Mouse (Mus musculus): ENCODE measurements around the gene Stpg3. TPM values are rescaled to one million over a fixed set of nuclear protein-coding genes. Genes with fewer than 3 reads are reported as not detected.

The Stpg3 gene
- polyA plus RNA-seq, 1 experiment from 2014 or later, result not detected

GRCm38 (mm10) chr2:25240310-25240709 lies 25.9 kb upstream of the Stpg3 start:
- ATAC-seq, result peak; percentile 6
- H3K36me3 ChIP-seq (ENCODE audit: control insufficient read depth, insufficient read depth, low read length), result peaks cover 7% of the 10 kb centered on the region
- H3K9me3 ChIP-seq (ENCODE audit: control insufficient read depth, low read length), result no peaks in the 10 kb centered on the region
- WGBS, result 49% methylated on average over 8 of the region's 8 CpGs
- peak overlapping the region; percentile 56 for H3K9ac ChIP-seq (ENCODE audit: low read depth, low read length)
- H3K4me1 ChIP-seq (ENCODE audit: control insufficient read depth, insufficient read depth, low read depth, low read length), result peaks cover 25% of the 10 kb centered on the region
- H3K27ac ChIP-seq (ENCODE audit: low read depth, low read length), result peak overlapping the region; percentile 44; the same call in 1 of the 2 replicates
- peaks cover 2% of the 10 kb centered on the region; the same call in 1 of the 2 replicates for H3K27me3 ChIP-seq (replicated peaks; ENCODE audit: control insufficient read depth, insufficient read depth, low read length)
- peak overlapping the region; percentile 87 for H3K4me2 ChIP-seq (ENCODE audit: low read length)
- peak overlapping the region; percentile 68 for H3K4me3 ChIP-seq (ENCODE audit: low read length)

DNA sequence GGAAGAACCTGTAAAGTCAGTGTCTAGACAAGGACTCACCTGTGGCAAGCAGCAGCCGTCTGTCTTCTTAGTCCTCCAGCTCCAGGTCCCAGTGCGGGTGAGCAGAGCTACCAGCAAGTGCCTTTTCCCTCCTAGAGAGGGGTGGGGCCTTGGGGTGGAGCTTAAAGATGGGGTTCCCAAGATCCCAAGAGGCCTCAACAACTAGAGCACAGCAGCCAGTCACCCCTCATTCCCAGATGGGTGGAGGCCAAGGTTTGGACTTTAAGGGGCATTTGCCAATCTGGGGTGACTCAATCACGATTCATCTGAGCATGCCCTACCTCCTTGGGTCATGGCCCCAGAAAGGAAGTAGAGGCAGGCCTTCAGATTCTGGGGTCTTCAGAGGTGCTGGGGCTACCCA lies 25.3 kb upstream of the Stpg3 start:
- Histone ChIP-seq H3K27ac (ENCODE audit: low read depth, low read length) (no peak overlapping the region), H3K9me3 (ENCODE audit: control insufficient read depth, low read length) (no peaks in the 10 kb centered on the region), H3K9ac (ENCODE audit: low read depth, low read length) (no peak overlapping the region), H3K4me3 (ENCODE audit: low read length) (no peak overlapping the region), H3K27me3 (replicated peaks; ENCODE audit: control insufficient read depth, insufficient read depth, low read length) (peaks cover 2% of the 10 kb centered on the region; the same call in 1 of the 2 replicates), H3K36me3 (ENCODE audit: control insufficient read depth, insufficient read depth, low read length) (peaks cover 5% of the 10 kb centered on the region; the same call in 1 of the 2 replicates), H3K4me1 (ENCODE audit: control insufficient read depth, insufficient read depth, low read depth, low read length) (peaks cover 25% of the 10 kb centered on the region), H3K4me2 (ENCODE audit: low read length) (no peak overlapping the region)
- WGBS, result 88% methylated on average over 3 of the region's 3 CpGs
- ATAC-seq, result no peak

GRCm38 (mm10) chr2:25238106-25238505 lies 23.7 kb upstream of the Stpg3 start:
- Histone ChIP-seq H3K36me3 (ENCODE audit: control insufficient read depth, insufficient read depth, low read length) (no peaks in the 10 kb centered on the region), H3K4me1 (ENCODE audit: control insufficient read depth, insufficient read depth, low read depth, low read length) (peaks cover 18% of the 10 kb centered on the region), H3K9ac (ENCODE audit: low read depth, low read length) (no peak overlapping the region), H3K27me3 (replicated peaks; ENCODE audit: control insufficient read depth, insufficient read depth, low read length) (peaks cover 2% of the 10 kb centered on the region; the same call in 1 of the 2 replicates), H3K4me2 (ENCODE audit: low read length) (no peak overlapping the region), H3K9me3 (ENCODE audit: control insufficient read depth, low read length) (no peaks in the 10 kb centered on the region), H3K27ac (ENCODE audit: low read depth, low read length) (no peak overlapping the region), H3K4me3 (ENCODE audit: low read length) (no peak overlapping the region)
- no peak for ATAC-seq

- no peaks in the 10 kb centered on the region for H3K36me3 ChIP-seq (ENCODE audit: control insufficient read depth, insufficient read depth, low read length)
- no peak for ATAC-seq
- H3K9me3 ChIP-seq (ENCODE audit: control insufficient read depth, low read length), result no peaks in the 10 kb centered on the region
- no peak overlapping the region for H3K4me3 ChIP-seq (ENCODE audit: low read length)
- no peak overlapping the region for H3K4me2 ChIP-seq (ENCODE audit: low read length)
- H3K27ac ChIP-seq (ENCODE audit: low read depth, low read length), result no peak overlapping the region
- H3K4me1 ChIP-seq (ENCODE audit: control insufficient read depth, insufficient read depth, low read depth, low read length), result peaks cover 12% of the 10 kb centered on the region
- WGBS, result 77% methylated on average over 4 of the region's 4 CpGs
- no peak overlapping the region for H3K9ac ChIP-seq (ENCODE audit: low read depth, low read length)
- peaks cover 4% of the 10 kb centered on the region; the same call in 1 of the 2 replicates for H3K27me3 ChIP-seq (replicated peaks; ENCODE audit: control insufficient read depth, insufficient read depth, low read length)
Observed at GRCm38 (mm10) chr2:25237522-25237921, 23.1 kb upstream of the Stpg3 start.

DNA sequence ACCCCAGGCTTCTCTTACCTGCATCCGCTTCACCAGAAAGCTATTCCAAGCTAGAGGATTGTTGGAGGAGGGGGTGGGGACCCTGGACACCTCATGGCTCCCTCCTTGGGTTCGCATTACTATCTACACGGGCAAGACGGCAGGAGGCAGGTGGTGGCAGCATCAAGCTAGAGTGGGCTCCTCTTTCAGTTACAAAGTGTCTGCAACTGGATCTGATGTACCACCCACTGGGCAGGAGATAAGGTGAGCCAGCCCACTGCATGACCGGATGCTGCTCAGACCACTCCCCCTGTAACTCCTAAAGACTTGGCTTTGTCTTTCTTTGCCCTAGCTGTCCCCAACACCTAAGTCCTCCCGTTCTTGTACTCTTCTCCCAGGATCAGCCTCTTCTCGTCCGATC lies 22.2 kb upstream of the Stpg3 start, which contains the start of gene Rnf224:
Gene Rnf224, minus strand, starts transcription at position 174 of the 400 bp plus-strand sequence.
- Histone ChIP-seq H3K27ac (ENCODE audit: low read depth, low read length) (no peak within 1 kb of the TSS), H3K9ac (ENCODE audit: low read depth, low read length) (no peak within 1 kb of the TSS), H3K4me2 (ENCODE audit: low read length) (no peak within 1 kb of the TSS), H3K4me1 (ENCODE audit: control insufficient read depth, insufficient read depth, low read depth, low read length) (peaks cover 10% of the 10 kb centered on the region), H3K27me3 (replicated peaks; ENCODE audit: control insufficient read depth, insufficient read depth, low read length) (peaks cover 4% of the 10 kb centered on the region; the same call in 1 of the 2 replicates), H3K4me3 (ENCODE audit: low read length) (no peak within 1 kb of the TSS), H3K36me3 (ENCODE audit: control insufficient read depth, insufficient read depth, low read length) (no peaks in the 10 kb centered on the region), H3K9me3 (ENCODE audit: control insufficient read depth, low read length) (no peaks in the 10 kb centered on the region)
- 37% methylated on average over 8 of the region's 8 CpGs for WGBS
- no peak for ATAC-seq

DNA sequence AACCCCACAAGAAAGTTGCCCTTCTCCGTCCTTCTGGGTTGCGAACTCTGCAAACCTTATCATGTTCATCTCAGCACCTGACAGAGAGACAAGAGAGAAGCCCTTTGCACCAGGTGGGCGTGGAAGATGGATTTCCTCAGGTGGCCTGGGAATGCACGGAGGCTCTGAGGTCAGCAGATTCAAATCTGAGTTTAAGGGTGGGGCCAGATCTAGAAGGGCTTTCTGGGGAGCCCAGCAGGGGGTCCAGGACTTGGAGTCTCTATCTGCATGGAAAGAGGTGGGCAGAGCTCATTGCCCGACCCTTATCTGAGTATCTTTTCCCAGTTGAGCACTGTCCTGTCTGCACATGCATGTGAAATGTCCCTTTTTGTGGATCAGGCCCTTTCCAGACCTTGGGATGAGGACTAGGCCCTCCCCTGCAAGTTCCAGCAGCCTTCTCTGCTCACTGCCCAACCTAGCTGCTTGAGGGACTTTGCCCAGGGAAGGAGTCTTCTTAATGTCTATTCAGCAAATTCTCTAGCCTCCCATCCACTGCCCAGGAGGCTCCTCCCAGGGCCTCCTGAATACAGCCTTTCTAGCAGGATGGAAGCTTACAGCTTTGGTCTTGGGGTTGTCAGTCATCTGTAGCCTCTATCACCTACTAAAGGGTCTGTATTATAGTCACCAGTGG lies 20.2 kb upstream of the Stpg3 start:
- no peak overlapping the region for H3K4me3 ChIP-seq (ENCODE audit: low read length)
- no peaks in the 10 kb centered on the region for H3K4me1 ChIP-seq (ENCODE audit: control insufficient read depth, insufficient read depth, low read depth, low read length)
- peaks cover 4% of the 10 kb centered on the region; the same call in 1 of the 2 replicates for H3K27me3 ChIP-seq (replicated peaks; ENCODE audit: control insufficient read depth, insufficient read depth, low read length)
- ATAC-seq, result no peak
- H3K9me3 ChIP-seq (ENCODE audit: control insufficient read depth, low read length), result no peaks in the 10 kb centered on the region
- no peak overlapping the region for H3K9ac ChIP-seq (ENCODE audit: low read depth, low read length)
- no peak overlapping the region for H3K27ac ChIP-seq (ENCODE audit: low read depth, low read length)
- no peaks in the 10 kb centered on the region for H3K36me3 ChIP-seq (ENCODE audit: control insufficient read depth, insufficient read depth, low read length)
- WGBS, result 78% methylated on average over 5 of the region's 5 CpGs
- no peak overlapping the region for H3K4me2 ChIP-seq (ENCODE audit: low read length)

DNA sequence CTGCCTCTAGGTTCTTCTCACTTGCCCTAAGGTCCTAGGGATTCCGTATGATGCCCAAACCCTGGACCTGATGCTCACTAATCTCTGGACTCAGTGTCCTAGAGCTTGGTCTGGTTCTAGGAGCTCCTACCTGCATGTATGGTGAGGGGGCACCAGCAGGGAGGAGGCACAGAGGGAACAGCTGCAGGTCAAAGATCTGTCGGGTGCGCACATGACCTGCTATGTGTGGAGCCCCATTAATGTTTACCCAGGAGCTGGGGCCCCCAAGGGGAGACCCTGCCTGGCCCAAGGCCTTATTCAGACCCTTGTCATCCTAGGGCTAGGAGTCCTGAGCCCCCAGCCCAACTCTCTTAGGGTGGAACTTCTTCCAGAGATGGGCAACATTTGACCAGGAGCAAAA lies 19.6 kb upstream of the Stpg3 start, which contains the start of gene Slc34a3:
Gene Slc34a3, minus strand, starts transcription at position 315 of the 400 bp plus-strand sequence.
- no peaks in the 10 kb centered on the region for H3K4me1 ChIP-seq (ENCODE audit: control insufficient read depth, insufficient read depth, low read depth, low read length)
- ATAC-seq, result no peak
- peaks cover 3% of the 10 kb centered on the region; the same call in 1 of the 2 replicates for H3K27me3 ChIP-seq (replicated peaks; ENCODE audit: control insufficient read depth, insufficient read depth, low read length)
- H3K4me2 ChIP-seq (ENCODE audit: low read length), result no peak within 1 kb of the TSS
- H3K4me3 ChIP-seq (ENCODE audit: low read length), result no peak within 1 kb of the TSS
- no peaks in the 10 kb centered on the region for H3K9me3 ChIP-seq (ENCODE audit: control insufficient read depth, low read length)
- no peaks in the 10 kb centered on the region for H3K36me3 ChIP-seq (ENCODE audit: control insufficient read depth, insufficient read depth, low read length)
- WGBS, result 88% methylated on average over 3 of the region's 3 CpGs
- no peak within 1 kb of the TSS for H3K9ac ChIP-seq (ENCODE audit: low read depth, low read length)
- no peak within 1 kb of the TSS for H3K27ac ChIP-seq (ENCODE audit: low read depth, low read length)

- 81% methylated on average over 4 of the region's 4 CpGs for WGBS
- Histone ChIP-seq H3K9me3 (ENCODE audit: control insufficient read depth, low read length) (no peaks in the 10 kb centered on the region), H3K4me2 (ENCODE audit: low read length) (no peak overlapping the region), H3K36me3 (ENCODE audit: control insufficient read depth, insufficient read depth, low read length) (no peaks in the 10 kb centered on the region), H3K27me3 (replicated peaks; ENCODE audit: control insufficient read depth, insufficient read depth, low read length) (0 out of 2 replicates have a peak, but pooled peaks cover 2% of the 10 kb centered on the region), H3K4me3 (ENCODE audit: low read length) (no peak overlapping the region), H3K4me1 (ENCODE audit: control insufficient read depth, insufficient read depth, low read depth, low read length) (peaks cover 3% of the 10 kb centered on the region; the same call in 1 of the 2 replicates), H3K9ac (ENCODE audit: low read depth, low read length) (no peak overlapping the region), H3K27ac (ENCODE audit: low read depth, low read length) (no peak overlapping the region)
- ATAC-seq, result no peak
Observed at GRCm38 (mm10) chr2:25233421-25233820, 19.0 kb upstream of the Stpg3 start.

DNA sequence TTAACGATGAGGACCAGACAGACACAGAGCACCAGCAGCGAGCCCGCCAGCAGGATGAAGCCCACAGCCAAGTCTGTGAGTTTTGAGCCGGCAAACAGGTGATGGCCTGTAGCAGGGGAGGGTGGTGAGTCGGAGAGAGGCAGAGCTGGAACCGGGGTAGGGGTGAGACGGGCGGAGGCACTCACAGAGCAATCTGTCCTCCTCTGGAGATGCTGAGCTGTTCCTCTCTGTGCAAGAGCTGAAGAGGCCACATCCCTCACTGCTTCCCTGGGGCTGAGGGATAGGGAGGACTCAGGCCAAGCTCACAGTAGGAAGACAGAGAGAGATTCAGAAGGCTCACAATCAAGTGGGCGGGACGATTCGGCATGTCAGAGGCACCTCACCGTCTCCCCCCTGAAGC lies 16.6 kb upstream of the Stpg3 start:
- 0 out of 2 replicates have a peak, but pooled peaks cover 2% of the 10 kb centered on the region for H3K27me3 ChIP-seq (replicated peaks; ENCODE audit: control insufficient read depth, insufficient read depth, low read length)
- H3K9me3 ChIP-seq (ENCODE audit: control insufficient read depth, low read length), result no peaks in the 10 kb centered on the region
- WGBS, result 51% methylated on average over 12 of the region's 12 CpGs
- no peak overlapping the region for H3K4me3 ChIP-seq (ENCODE audit: low read length)
- H3K27ac ChIP-seq (ENCODE audit: low read depth, low read length), result no peak overlapping the region
- peaks cover 3% of the 10 kb centered on the region; the same call in 1 of the 2 replicates for H3K4me1 ChIP-seq (ENCODE audit: control insufficient read depth, insufficient read depth, low read depth, low read length)
- no peaks in the 10 kb centered on the region for H3K36me3 ChIP-seq (ENCODE audit: control insufficient read depth, insufficient read depth, low read length)
- H3K9ac ChIP-seq (ENCODE audit: low read depth, low read length), result no peak overlapping the region
- no peak overlapping the region for H3K4me2 ChIP-seq (ENCODE audit: low read length)
- no peak for ATAC-seq

Data from hindbrain, embryonic 16.5 days (tissue).